Mouse (Mus musculus) testis, adult 2 months (tissue): ENCODE data around the gene BC037034. TPM values are rescaled to one million over a fixed set of nuclear protein-coding genes. Genes with fewer than 3 reads are reported as not detected.

ENCODE experiments used
- H3K27ac ChIP-seq: fragments of 200-500 bp; 2 replicates; pipeline ENCODE4 v1.5.1; 2012; ENCODE audit warnings: low read depth, low read length; ENCODE audit not compliant: control insufficient read depth, insufficient read depth
- H3K27me3 ChIP-seq: fragments of 200-500 bp; 2 replicates; pipeline ENCODE4 v1.6.1; 2012; ENCODE audit warnings: mild to moderate bottlenecking, low read length, moderate library complexity; ENCODE audit not compliant: control insufficient read depth, insufficient read depth
- H3K36me3 ChIP-seq: fragments of 200-500 bp; 2 replicates; pipeline ENCODE4 v1.6.1; 2012; ENCODE audit warnings: mild to moderate bottlenecking, low read length; ENCODE audit not compliant: control insufficient read depth, insufficient read depth
- H3K4me1 ChIP-seq: fragments of 200-500 bp; 2 replicates; pipeline ENCODE4 v1.6.1; 2012; ENCODE audit warnings: low read length; ENCODE audit not compliant: control insufficient read depth, insufficient read depth
- H3K4me3 ChIP-seq: fragments of 200-500 bp; 2 replicates; pipeline ENCODE4 v1.5.1; 2012; ENCODE audit warnings: low read depth, mild to moderate bottlenecking, low read length, moderate library complexity, mixed read lengths; ENCODE audit not compliant: control insufficient read depth
- CTCF ChIP-seq: fragments of 200-500 bp; IDR thresholded peaks from 2 replicates; pipeline ENCODE4 v1.5.1; 2012; ENCODE audit warnings: low read depth, mild to moderate bottlenecking, inconsistent platforms, low read length, moderate library complexity; ENCODE audit not compliant: control insufficient read depth, insufficient read depth, insufficient replicate concordance
- POLR2A ChIP-seq: fragments of 200-500 bp; IDR thresholded peaks from 2 replicates; pipeline ENCODE4 v1.6.1; 2012; ENCODE audit warnings: low read depth, mild to moderate bottlenecking, inconsistent platforms, low read length, moderate library complexity; ENCODE audit not compliant: control insufficient read depth
- polyA plus RNA-seq: library from polyadenylated mRNA; depleted of rRNA; stranded (reverse); fragments of >200 nt; gene quantifications from 2 replicates; pipeline ENCODE4 v1.2.3, GENCODE M21; 2012; rRNA removed

BC037034 gene
- polyA plus RNA-seq, result 60.7 and 63.1 TPM in 2 replicates

DNA sequence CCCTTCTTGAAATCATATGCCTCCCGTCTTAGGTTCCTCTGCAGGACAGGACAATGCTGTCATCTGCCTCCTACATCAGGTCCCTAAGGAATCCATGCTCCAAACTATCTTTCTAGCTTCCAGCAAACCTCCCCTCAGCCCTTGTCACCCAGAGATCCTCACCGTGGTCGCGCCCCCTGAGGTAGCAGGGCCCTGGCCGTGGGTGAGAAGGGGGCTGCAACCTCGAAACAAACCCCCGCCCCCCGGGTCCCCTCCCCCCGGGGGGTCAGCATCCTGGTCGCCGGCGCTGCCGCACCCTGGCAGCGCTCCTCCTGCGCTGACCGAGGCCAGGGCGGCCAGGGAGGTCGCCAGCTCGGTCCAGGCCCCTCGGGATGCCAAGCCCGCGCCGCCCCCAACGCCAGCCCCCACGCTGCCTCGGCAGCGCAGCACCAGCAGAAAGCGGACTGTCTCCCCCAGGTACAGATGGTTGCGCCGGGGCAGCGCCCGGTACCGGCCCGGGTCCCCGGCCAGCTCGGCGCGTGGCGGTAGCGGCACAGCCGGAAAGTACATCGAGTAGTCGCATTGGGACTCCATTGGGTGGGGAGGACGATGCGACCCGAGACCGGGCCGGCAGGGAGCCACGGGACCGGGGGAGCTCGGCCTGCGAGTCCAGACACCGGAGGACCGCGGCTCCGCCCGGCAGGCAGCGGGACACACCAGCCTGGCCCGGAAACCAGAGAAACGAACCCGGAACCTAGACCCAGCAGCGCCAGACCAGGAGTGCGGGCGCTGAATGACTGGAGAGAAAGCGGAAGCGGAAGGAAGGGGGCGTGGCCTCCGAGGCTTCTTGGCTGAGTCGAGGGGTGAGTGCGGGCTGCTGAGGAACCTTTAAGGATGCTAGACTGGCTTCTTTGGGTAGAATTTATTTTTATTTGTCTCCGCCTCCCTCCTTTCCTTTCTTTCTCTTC is at the start of gene BC037034:
Gene BC037034 (minus strand): TSS at position 774 of the 947 bp plus-strand sequence.
- H3K36me3 ChIP-seq, result peaks cover 3% of the 10 kb centered on the region
- H3K4me3 ChIP-seq, result peak within 1 kb of the TSS; percentile 95
- H3K27ac ChIP-seq, result peak within 1 kb of the TSS; percentile 51
- TF ChIP-seq POLR2A (peak; percentile 84), CTCF (no peak)
- peaks cover 8% of the 10 kb centered on the region for H3K4me1 ChIP-seq
- H3K27me3 ChIP-seq, result no peaks in the 10 kb centered on the region

DNA sequence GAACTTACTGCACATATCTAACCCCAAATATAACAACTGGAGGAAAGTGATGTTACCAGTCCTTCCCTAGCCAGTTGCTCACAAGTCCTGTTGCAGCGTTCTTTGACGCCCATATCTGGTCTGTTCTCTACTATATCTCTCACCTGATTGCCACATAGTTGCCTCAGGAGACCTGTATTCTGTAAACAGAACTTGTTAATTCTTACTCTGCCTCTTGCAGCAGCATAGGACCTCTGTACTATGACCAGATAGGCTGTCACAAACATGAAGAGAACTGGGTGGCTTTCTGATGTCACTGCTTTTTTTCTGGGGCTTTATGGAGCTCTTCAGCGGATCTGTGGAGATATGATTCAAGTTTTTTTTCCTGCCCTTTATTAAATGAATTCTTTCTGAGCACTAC is 49.0 kb upstream of the BC037034 start:
- Histone ChIP-seq H3K27me3 (no peaks in the 10 kb centered on the region), H3K4me1 (no peaks in the 10 kb centered on the region), H3K4me3 (no peak overlapping the region), H3K27ac (no peak overlapping the region), H3K36me3 (peaks cover 3% of the 10 kb centered on the region; the same call in 1 of the 2 replicates)
- TF ChIP-seq CTCF (no peak), POLR2A (no peak)

DNA sequence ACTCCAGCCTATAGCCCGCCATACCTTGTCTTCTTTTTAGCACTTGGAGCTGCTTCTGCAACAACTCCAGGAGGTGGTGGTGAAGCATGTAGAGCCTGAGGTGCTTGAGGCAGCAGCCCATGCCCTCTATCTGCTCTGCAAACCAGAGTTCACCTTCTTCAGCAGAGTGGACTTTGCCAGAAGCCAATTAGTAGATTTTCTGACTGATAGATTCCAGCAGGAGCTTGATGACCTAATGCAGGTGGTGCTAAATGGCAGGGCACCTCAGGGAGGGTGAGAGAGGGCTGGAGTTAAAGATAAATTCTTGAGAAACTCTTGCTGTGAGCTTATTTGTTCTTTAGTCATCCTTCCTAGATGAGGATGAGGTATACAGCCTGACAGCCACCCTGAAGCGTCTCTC is 35.8 kb upstream of the BC037034 start:
- no peak for TF ChIP-seq POLR2A
- no peak for TF ChIP-seq CTCF
- Histone ChIP-seq H3K27me3 (no peaks in the 10 kb centered on the region), H3K4me1 (no peaks in the 10 kb centered on the region), H3K36me3 (peaks cover 15% of the 10 kb centered on the region), H3K27ac (no peak overlapping the region), H3K4me3 (no peak overlapping the region)

DNA sequence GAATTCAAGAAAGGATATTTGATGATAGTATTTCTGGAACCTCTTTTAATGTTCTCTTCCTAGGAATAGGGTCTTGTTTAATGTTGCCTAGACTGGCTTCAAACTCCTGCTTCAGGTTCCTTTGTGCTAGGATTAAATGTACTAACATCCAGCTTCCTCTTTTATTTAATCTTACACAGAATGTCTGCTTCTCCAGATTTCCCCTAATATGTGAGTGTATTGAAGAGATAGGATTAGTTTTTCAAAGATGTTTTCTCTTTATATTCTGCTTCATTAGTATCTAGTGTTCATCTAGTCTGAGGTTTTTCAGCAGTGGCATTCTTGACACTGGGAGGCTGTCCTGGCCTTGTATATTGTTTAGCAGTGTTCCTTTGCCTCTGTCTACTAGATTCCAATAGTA is 30.3 kb upstream of the BC037034 start:
- Histone ChIP-seq H3K27me3 (no peaks in the 10 kb centered on the region), H3K4me3 (no peak overlapping the region), H3K4me1 (no peaks in the 10 kb centered on the region), H3K36me3 (peaks cover 6% of the 10 kb centered on the region), H3K27ac (no peak overlapping the region)
- no peak for TF ChIP-seq POLR2A
- TF ChIP-seq CTCF, result no peak

DNA sequence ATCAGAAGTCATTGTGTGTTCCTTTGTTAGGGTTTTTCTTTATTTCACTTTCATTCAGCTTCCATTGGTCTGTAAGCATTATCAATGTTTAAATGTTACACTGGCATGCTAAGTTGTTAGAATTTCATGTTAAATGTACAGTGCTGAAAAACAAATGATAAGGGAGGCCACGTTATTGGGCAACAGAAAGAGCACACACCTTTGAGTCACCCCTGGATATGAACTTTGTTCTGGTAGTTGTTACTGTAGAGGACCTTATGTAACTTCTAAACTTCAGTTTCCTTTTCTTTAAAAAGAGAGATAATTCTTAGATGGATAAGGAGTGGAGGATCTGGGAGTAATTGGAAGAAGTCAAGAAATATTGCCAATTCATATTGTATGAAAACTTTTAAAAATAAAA is 27.8 kb upstream of the BC037034 start:
- Histone ChIP-seq H3K4me3 (no peak overlapping the region), H3K27me3 (no peaks in the 10 kb centered on the region), H3K27ac (no peak overlapping the region), H3K4me1 (no peaks in the 10 kb centered on the region), H3K36me3 (peaks cover 1% of the 10 kb centered on the region)
- TF ChIP-seq CTCF (no peak), POLR2A (no peak)

DNA sequence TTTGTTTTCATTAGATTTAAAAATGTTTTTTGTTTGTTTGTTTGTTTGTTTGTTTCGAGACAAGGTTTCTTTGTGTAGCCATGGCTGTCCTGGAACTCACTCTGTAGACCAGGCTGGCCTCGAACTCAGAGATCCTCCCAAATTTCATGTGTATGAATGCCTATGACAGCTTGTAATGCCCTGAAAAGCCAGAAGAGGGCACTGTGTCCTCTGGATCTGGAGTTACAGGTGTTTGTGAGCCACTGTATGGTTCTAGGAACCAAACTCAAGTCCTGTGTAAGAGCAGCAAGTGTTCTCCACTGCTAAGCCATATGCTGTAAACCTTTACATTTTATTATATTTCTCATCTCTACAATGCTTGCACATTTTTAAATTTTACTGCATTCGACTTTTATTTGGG is 24.0 kb upstream of the BC037034 start:
- TF ChIP-seq POLR2A, result no peak
- no peak for TF ChIP-seq CTCF
- H3K4me3 ChIP-seq, result no peak overlapping the region
- no peak overlapping the region for H3K27ac ChIP-seq
- peaks cover 3% of the 10 kb centered on the region for H3K36me3 ChIP-seq
- no peaks in the 10 kb centered on the region for H3K4me1 ChIP-seq
- no peaks in the 10 kb centered on the region for H3K27me3 ChIP-seq

DNA sequence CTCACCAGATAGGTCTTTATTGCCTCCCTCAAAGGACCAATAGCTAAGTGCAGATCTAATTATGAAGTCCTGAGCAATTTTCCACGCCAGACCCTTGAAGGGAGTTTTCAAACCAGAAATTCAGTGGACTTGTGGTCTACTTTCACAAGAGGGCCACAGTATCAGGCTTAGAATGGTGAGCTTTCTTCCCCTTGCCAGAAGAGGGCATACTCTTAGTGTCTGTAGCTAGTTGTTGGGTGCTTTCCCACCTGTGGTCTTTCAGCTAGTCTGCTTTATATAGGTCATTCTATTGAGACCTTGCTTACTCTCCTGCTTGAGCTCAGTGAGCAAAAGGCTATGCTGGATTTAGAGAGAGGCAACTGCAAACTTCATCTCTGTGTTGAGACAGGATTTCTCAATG is 19.7 kb upstream of the BC037034 start:
- no peak for TF ChIP-seq POLR2A
- no peak for TF ChIP-seq CTCF
- Histone ChIP-seq H3K27me3 (no peaks in the 10 kb centered on the region), H3K4me3 (no peak overlapping the region), H3K27ac (no peak overlapping the region), H3K36me3 (peaks cover 4% of the 10 kb centered on the region), H3K4me1 (peaks cover 12% of the 10 kb centered on the region)
